Mouse (Mus musculus) hindbrain, embryonic 11.5 days (tissue): Measurements from ENCODE around the gene 1110017D15Rik. TPM values are rescaled to one million over a fixed set of nuclear protein-coding genes. Genes with fewer than 3 reads are reported as not detected.

Source experiments
- polyA plus RNA-seq: library from polyadenylated mRNA; unstranded; fragments of >200 nt; fragmentation: Nextera tagmentation; extraction: Ambion mirVana; gene quantifications from 2 replicates; pipeline ENCODE4 v1.2.1, GENCODE M21; 2014

The 1110017D15Rik gene
- polyA plus RNA-seq, 1 experiment from 2014 or later: 14.3 TPM

Other genes with a start within 250 kb of the 1110017D15Rik start
- gene Ubap2, start 242.2 kb downstream of the 1110017D15Rik start, polyA plus RNA-seq: 62.2 and 66.3 TPM in 2 replicates
- gene Dcaf12, start 202.4 kb downstream of the 1110017D15Rik start, polyA plus RNA-seq: 40.3 and 55.4 TPM in 2 replicates
- gene Ubap1, start 168.3 kb downstream of the 1110017D15Rik start, polyA plus RNA-seq: 75.5 and 81.5 TPM in 2 replicates
- 10.4 and 11.9 TPM in 2 replicates for gene Kif24, start 52.4 kb downstream of the 1110017D15Rik start, polyA plus RNA-seq
- 67.7 and 70.3 TPM in 2 replicates for gene Nudt2, start 52.2 kb downstream of the 1110017D15Rik start, polyA plus RNA-seq
- gene AI464131, start 14.3 kb downstream of the 1110017D15Rik start, polyA plus RNA-seq: 8.3 and 10.9 TPM in 2 replicates
- gene Fam219a, start 52.2 kb upstream of the 1110017D15Rik start, polyA plus RNA-seq: 11.8 and 17.6 TPM in 2 replicates
- 2.9 and 3.2 TPM in 2 replicates for gene Dnaic1, start 52.4 kb upstream of the 1110017D15Rik start, polyA plus RNA-seq
- 42.4 and 42.7 TPM in 2 replicates for gene Enho, start 123.0 kb upstream of the 1110017D15Rik start, polyA plus RNA-seq
- 27.8 and 29.5 TPM in 2 replicates for gene Cntfr, start 179.8 kb upstream of the 1110017D15Rik start, polyA plus RNA-seq
- 83.7 TPM in 2 replicates for gene Il11ra1, start 182.7 kb upstream of the 1110017D15Rik start, polyA plus RNA-seq
- 80.0 and 84.1 TPM in 2 replicates for gene Rpp25l, start 196.2 kb upstream of the 1110017D15Rik start, polyA plus RNA-seq
- 187 and 192 TPM in 2 replicates for gene Dctn3, start 205.8 kb upstream of the 1110017D15Rik start, polyA plus RNA-seq
- gene Arid3c, start 213.8 kb upstream of the 1110017D15Rik start, polyA plus RNA-seq: 0.68 and 0.93 TPM in 2 replicates
- gene Galt, start 237.9 kb upstream of the 1110017D15Rik start, polyA plus RNA-seq: 24.0 and 26.1 TPM in 2 replicates
- 71.5 and 71.9 TPM in 2 replicates for gene Sigmar1, start 238.8 kb upstream of the 1110017D15Rik start, polyA plus RNA-seq